Mouse (Mus musculus) neural tube, embryonic 14.5 days (tissue): ENCODE measurements at regions not wholly inside any gene's neighbourhood (a gene's known extent, or its start where the extent isn't known, plus 50 kb on each side); places are given as distances from the start of the nearest gene placed in this dataset.
A peak's percentile ranks its signal among the peaks of the same experiment; 100 is the strongest.
"Not testable (repeated sequence)": the region's sequence is repeated elsewhere in the genome, so short reads cannot be mapped to it uniquely, and the experiment has no call there.

Experiments used
- ATAC-seq: fragments of 200-750 bp; cut with Nextera tagmentation; 2 replicates; pipeline ENCODE4 v1.8.0; 2017; ENCODE audit warnings: low read depth, mild to moderate bottlenecking, moderate TSS enrichment, moderate library complexity
- H3K27ac ChIP-seq: fragments of 300-500 bp; sonication (generic); 2 replicates; pipeline ENCODE4 v1.5.1; 2014; ENCODE audit warnings: low read depth, mild to moderate bottlenecking, control low read depth, low read length, moderate library complexity, mixed read lengths
- H3K27me3 ChIP-seq: fragments of 300-500 bp; sonication (generic); 2 replicates; pipeline ENCODE4 v1.6.1; 2014; ENCODE audit warnings: low read length; ENCODE audit not compliant: control insufficient read depth, insufficient read depth
- H3K36me3 ChIP-seq: fragments of 300-500 bp; sonication (generic); 2 replicates; pipeline ENCODE4 v1.6.1; 2014; ENCODE audit warnings: low read length, mixed read lengths; ENCODE audit not compliant: control insufficient read depth, insufficient read depth
- H3K4me1 ChIP-seq: fragments of 300-500 bp; sonication (generic); 2 replicates; pipeline ENCODE4 v1.6.1; 2014; ENCODE audit warnings: low read length; ENCODE audit not compliant: control insufficient read depth, insufficient read depth
- H3K4me2 ChIP-seq: fragments of 300-500 bp; sonication (generic); 2 replicates; pipeline ENCODE4 v1.6.1; 2014; ENCODE audit warnings: mild to moderate bottlenecking, low read depth, low read length, control low read depth
- H3K4me3 ChIP-seq: fragments of 300-500 bp; sonication (generic); 2 replicates; pipeline ENCODE4 v1.5.1; 2014; ENCODE audit warnings: low read depth, low read length, control low read depth, mixed read lengths
- H3K9ac ChIP-seq: fragments of 300-500 bp; sonication (generic); replicated peaks from 2 replicates; pipeline ENCODE4 v1.6.1; 2014; ENCODE audit warnings: low read depth, mild to moderate bottlenecking, control low read depth, low read length, mixed read lengths
- H3K9me3 ChIP-seq: fragments of 300-500 bp; sonication (generic); 2 replicates; pipeline ENCODE4 v1.6.1; 2016; ENCODE audit warnings: low read length; ENCODE audit not compliant: control insufficient read depth
- WGBS: fragments of 180-500 bp; shearing (Covaris S2); extraction: QIAGEN DNeasy Blood & Tissue Kit; methylation state at CpG from one replicate; pipeline ENCODE4 v1.1.7; 2014; 5-methylcytosine and 5-hydroxymethylcytosine counted together

DNA sequence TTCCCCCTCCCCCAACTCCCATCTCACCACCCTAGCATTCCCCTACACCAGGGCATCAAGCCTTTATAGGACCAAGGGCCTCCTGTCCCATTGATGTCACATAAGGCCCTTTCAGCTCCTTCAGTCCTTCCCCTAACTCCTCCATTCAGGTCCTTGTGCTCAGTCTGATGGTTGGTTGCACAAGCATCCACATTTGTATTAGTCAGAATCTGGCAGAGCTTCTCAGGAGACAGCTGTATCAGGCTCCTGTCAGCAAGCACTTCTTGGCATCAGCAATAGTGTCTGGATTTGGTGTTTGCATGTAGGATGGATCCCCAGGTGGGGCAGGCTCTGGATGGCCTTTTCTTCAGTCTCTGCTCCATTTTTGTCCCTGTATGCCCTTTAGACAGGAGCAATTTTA is 237.4 kb upstream of the Slc39a10 start:
- not testable (repeated sequence) for ATAC-seq, H3K4me3 ChIP-seq, H3K27me3 ChIP-seq, H3K27ac ChIP-seq, H3K36me3 ChIP-seq, H3K4me2 ChIP-seq, H3K9ac ChIP-seq, H3K9me3 ChIP-seq, H3K4me1 ChIP-seq

DNA sequence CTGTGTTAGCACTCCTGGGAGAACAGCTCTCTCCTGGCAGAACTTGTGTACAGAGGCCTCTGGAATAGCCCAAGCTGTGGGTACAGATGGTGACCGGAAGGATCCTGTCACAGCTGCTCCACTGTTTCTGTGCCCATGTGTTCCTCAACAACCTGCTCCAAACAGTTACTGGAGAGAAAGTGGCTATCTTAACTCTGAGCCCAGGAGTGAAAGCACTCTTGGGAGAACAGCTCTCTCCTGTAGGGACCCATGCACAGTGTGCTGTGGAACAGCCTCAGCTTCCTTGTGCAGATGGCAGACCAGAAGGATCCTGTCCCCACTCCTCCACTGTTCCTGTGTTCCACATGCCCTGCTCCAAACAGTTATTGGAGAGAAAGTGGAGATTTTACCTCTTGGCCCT is 227.0 kb upstream of the Slc39a10 start:
- H3K36me3 ChIP-seq: no peaks in the 10 kb centered on the region
- 95% methylated on average over 1 of the region's 1 CpGs for WGBS
- no peak for ATAC-seq

DNA sequence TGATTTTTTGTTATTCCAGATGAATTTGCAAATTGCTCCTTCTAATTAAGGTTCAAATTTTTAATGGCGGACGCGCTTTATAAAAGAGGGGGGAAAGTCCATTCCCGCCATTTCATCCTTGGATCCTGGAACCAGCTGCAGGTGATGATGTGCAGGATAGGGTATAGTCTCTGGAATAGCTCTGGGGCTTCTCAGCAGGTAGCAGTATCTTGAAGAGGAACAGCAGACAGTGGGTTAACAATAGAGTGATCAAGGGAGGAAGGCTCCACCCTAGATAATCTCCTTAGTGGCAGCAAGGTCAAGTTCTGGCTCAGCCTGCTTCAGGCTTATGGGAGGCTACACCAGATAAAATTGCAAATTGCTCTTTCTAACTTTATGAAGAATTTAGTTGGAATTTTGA is 224.0 kb upstream of the Slc39a10 start:
- not testable (repeated sequence) for ATAC-seq
- over 99% methylated on average over 4 of the region's 4 CpGs for WGBS

More for the DNA sequence above, 227.0 kb upstream of the Slc39a10 start:
- H3K9me3 ChIP-seq: no peaks in the 10 kb centered on the region
- H3K27me3 ChIP-seq: no peaks in the 10 kb centered on the region
- no peak overlapping the region for H3K4me2 ChIP-seq
- H3K27ac ChIP-seq: no peak overlapping the region
- no peaks in the 10 kb centered on the region for H3K4me1 ChIP-seq
- H3K9ac ChIP-seq: no peak overlapping the region
- no peak overlapping the region for H3K4me3 ChIP-seq

DNA sequence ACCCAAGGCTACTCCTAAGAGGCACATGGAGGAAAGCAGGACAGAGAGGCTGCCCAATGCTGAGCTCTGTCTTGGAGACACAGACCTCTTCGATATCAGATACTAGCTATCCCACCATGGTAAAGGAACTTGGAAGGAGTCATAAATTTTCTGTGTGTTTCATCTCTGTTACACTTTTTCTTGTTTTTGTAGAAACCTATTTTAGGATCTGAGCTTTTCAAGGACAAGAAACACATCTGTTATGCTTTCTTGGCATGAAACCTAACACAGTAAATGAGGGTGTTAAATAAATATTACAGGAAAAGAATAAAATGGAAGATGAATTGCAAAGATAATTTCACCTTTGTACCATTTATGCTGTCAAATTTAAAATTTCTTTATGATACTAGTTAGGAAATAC is 219.8 kb upstream of the Slc39a10 start:
- Histone ChIP-seq H3K27ac (no peak overlapping the region), H3K36me3 (no peaks in the 10 kb centered on the region), H3K4me2 (no peak overlapping the region), H3K9me3 (no peaks in the 10 kb centered on the region), H3K27me3 (no peaks in the 10 kb centered on the region), H3K4me3 (no peak overlapping the region), H3K9ac (no peak overlapping the region), H3K4me1 (no peaks in the 10 kb centered on the region)
- no peak for ATAC-seq
- 85% methylated on average over 1 of the region's 1 CpGs for WGBS

More for the DNA sequence above, 224.0 kb upstream of the Slc39a10 start:
- H3K4me2 ChIP-seq, H3K27me3 ChIP-seq, H3K9ac ChIP-seq, H3K27ac ChIP-seq, H3K36me3 ChIP-seq, H3K4me3 ChIP-seq, H3K9me3 ChIP-seq, H3K4me1 ChIP-seq: not testable (repeated sequence)

DNA sequence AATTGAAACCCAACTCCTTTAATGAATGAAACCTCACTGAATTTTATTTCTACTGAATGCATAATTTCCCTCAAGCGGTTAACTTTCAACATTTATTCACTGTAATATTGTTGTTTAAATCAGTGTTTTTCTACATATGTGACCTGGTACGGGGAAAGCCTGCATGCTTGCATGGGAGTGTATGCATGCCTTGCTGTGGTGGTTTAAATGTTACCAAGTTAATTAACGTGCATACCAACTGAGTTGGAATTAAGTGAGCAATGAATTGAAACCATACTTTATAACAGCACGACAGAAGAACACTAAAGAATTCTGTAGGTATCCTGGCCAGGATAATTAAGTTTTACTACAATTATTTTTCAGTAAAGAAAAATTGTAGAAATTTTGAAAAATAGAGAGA is 211.4 kb upstream of the Slc39a10 start:
- H3K9me3 ChIP-seq: no peaks in the 10 kb centered on the region
- no peak for ATAC-seq
- H3K9ac ChIP-seq: no peak overlapping the region
- H3K27me3 ChIP-seq: no peaks in the 10 kb centered on the region
- no peaks in the 10 kb centered on the region for H3K4me1 ChIP-seq
- H3K36me3 ChIP-seq: no peaks in the 10 kb centered on the region
- 69% methylated on average over 4 of the region's 4 CpGs for WGBS
- no peak overlapping the region for H3K4me3 ChIP-seq
- H3K4me2 ChIP-seq: no peak overlapping the region
- no peak overlapping the region for H3K27ac ChIP-seq

DNA sequence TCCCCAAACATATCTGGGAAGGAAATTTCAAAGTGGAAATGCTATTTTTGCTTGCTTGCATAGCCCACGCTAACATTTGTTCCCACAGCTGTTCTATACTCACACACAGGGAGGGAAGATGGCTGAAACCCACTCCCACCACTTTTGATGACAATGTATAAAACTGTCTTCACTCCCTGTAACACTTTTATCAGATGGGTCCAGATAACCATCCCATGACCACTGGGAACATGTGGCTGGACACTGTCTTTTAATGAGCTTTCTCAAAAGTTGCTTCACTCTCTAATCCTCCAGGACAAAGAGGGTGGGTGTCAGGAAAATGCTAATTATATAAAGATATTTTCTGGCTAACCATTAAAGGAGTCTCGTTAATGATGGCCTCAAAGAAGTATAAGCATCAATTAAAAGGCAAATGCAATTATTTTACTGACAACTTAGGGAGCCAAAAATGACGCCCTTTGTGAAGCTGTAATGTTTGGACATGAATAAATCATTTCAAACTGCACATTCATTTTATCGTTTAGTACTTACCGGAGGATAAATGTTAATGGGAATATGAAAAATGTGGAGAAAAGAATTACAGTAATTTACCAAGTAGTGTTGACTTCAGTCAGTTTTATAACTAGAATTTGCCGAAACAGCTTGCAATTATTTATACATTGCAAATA is 210.8 kb upstream of the Slc39a10 start:
- Histone ChIP-seq H3K9me3 (no peaks in the 10 kb centered on the region), H3K27ac (no peak overlapping the region), H3K27me3 (no peaks in the 10 kb centered on the region), H3K4me2 (no peak overlapping the region), H3K4me1 (no peaks in the 10 kb centered on the region), H3K9ac (no peak overlapping the region), H3K4me3 (no peak overlapping the region), H3K36me3 (no peaks in the 10 kb centered on the region)
- no peak for ATAC-seq
- 68% methylated on average over 6 of the region's 6 CpGs for WGBS

DNA sequence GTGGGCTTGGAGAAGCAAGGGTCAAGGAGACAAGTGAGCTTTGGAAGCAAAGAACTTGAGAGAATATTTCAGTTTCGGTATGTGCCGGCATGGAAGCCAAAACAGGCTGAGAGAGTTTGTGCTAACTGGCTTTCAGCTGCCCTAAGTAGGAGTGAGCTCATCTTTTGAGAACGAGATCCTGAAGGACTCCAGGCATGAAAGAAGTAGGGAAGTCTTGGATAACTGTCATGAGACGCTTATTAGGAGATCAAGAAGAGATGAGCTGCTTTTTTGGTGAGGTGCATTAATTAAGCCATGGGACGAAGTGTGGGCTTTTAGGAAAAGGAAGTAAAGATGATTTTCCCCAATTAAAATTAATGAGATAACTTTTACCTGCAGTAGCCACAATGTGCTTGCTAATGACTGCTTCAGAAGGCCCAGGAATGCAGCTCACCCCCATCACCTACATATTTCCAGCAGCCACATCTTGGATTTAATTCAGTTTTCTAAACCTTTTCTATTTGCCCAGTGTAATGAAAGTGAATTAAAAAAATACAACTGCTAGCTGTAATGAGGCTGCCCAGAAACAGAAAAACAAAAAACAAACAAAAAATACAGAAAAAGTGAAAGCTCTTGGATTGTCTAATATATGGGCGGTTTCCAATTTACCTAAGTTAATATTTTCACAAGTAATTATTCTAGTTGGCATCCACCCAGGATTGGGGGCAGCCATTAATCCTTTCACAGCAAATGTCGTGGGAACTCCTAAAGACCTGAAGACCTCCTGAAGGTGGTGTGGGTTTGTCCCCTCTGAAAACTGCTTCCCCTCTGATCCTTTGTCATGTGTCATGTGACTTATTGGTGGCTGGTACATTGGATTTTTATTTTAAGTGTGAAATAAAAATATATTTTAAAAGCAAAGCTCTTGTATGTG is 204.7 kb upstream of the Slc39a10 start:
- no peak overlapping the region for H3K4me2 ChIP-seq
- H3K4me1 ChIP-seq: no peaks in the 10 kb centered on the region
- H3K27me3 ChIP-seq: no peaks in the 10 kb centered on the region
- no peak for ATAC-seq
- no peak overlapping the region for H3K4me3 ChIP-seq
- H3K9ac ChIP-seq: no peak overlapping the region
- H3K9me3 ChIP-seq: no peaks in the 10 kb centered on the region
- H3K27ac ChIP-seq: no peak overlapping the region
- 83% methylated on average over 7 of the region's 7 CpGs for WGBS
- H3K36me3 ChIP-seq: no peaks in the 10 kb centered on the region

DNA sequence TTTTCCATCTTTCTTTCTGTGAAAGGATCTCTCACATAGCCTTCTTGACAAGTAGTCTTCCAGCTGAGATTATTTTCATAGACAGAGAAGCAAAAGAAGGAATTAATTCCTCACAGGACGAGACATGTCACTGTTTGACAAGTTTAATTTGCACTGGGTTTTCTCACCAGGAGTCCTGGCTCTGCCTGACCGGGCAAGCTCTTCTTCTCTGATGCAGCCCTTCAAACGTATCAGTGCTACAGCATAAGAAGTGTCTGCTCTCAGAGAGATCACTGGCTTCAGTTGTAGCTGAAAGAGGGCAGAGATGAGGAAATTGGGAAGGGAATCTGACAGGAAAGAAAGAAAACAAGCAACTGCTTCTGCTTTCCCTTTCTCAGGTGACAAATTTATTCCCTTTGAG is 201.8 kb upstream of the Slc39a10 start:
- 54% methylated on average over 3 of the region's 3 CpGs for WGBS
- Histone ChIP-seq H3K27me3 (no peaks in the 10 kb centered on the region), H3K27ac (0 out of 2 replicates have a peak overlapping the region, but pooled peaks have one; percentile 28), H3K4me1 (no peaks in the 10 kb centered on the region), H3K9me3 (no peaks in the 10 kb centered on the region), H3K4me2 (no peak overlapping the region), H3K4me3 (no peak overlapping the region), H3K36me3 (no peaks in the 10 kb centered on the region), H3K9ac (no peak overlapping the region)
- ATAC-seq: no peak

DNA sequence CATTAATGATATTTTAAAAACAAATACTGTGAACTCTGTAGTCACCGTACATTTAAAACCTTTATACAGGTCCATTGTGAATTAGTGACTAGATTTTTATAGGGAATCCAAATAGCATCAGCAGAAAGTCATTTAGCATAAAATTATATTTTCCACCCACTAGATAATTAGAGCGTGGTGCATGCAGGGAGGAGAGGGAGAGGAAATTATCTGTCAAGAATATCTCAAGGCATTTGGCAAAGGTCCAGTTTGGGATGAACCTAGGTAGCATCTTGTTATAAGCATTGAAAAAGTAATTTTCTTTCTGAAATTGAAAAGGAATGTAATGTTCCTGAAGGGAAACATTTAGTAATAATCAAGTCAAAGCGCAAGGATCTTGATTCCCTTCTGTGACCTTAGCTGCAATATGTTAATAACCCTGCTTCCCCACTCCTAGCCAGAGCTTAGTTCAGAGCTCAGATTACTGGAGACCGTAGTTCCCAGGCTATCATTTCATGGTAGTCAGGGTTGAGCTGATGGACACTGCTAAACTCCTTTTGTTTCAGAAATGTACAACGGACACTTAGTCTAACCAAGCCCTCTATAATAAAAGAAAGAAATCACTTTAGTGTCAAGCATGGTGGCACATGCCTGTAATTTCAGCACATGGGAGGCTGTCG is 200.8 kb upstream of the Slc39a10 start:
- no peaks in the 10 kb centered on the region for H3K9me3 ChIP-seq
- H3K4me3 ChIP-seq: no peak overlapping the region
- no peaks in the 10 kb centered on the region for H3K4me1 ChIP-seq
- WGBS: 51% methylated on average over 6 of the region's 6 CpGs
- no peak overlapping the region for H3K9ac ChIP-seq
- ATAC-seq: peak; percentile 77
- H3K27me3 ChIP-seq: no peaks in the 10 kb centered on the region
- H3K27ac ChIP-seq: no peak overlapping the region
- no peaks in the 10 kb centered on the region for H3K36me3 ChIP-seq
- H3K4me2 ChIP-seq: no peak overlapping the region
